Mouse (Mus musculus) limb, embryonic 10.5 days (tissue): ENCODE measurements around the gene 1700056E22Rik. TPM values are rescaled to one million over a fixed set of nuclear protein-coding genes. Genes with fewer than 3 reads are reported as not detected.

Experiments used
- DNase-seq: peaks from one replicate; pipeline ENCODE4 v3.0.0-alpha.2; 2017; ENCODE audit warnings: low spot score
- H3K27ac ChIP-seq: fragments of 300-500 bp; sonication (generic); 2 replicates; pipeline ENCODE4 v1.5.1; 2016; ENCODE audit warnings: mild to moderate bottlenecking
- H3K27me3 ChIP-seq: fragments of 300-500 bp; sonication (generic); 2 replicates; pipeline ENCODE4 v1.6.1; 2016; ENCODE audit warnings: low read depth, mild to moderate bottlenecking; ENCODE audit not compliant: poor library complexity, severe bottlenecking
- H3K36me3 ChIP-seq: fragments of 300-500 bp; sonication (generic); 2 replicates; pipeline ENCODE4 v1.6.1; 2016; ENCODE audit warnings: mild to moderate bottlenecking, moderate library complexity
- H3K4me1 ChIP-seq: fragments of 300-500 bp; sonication (generic); 2 replicates; pipeline ENCODE4 v1.6.1; 2016
- H3K4me3 ChIP-seq: fragments of 300-500 bp; sonication (generic); 2 replicates; pipeline ENCODE4 v1.5.1; 2016; ENCODE audit warnings: mild to moderate bottlenecking, moderate library complexity
- H3K9me3 ChIP-seq: fragments of 300-500 bp; sonication (generic); replicated peaks from 2 replicates; pipeline ENCODE4 v1.6.1; 2016; ENCODE audit warnings: mild to moderate bottlenecking
- WGBS: fragments of 180-500 bp; shearing (Covaris S2); methylation state at CpG from one replicate; pipeline ENCODE4 v1.1.7; 2016; 5-methylcytosine and 5-hydroxymethylcytosine counted together
- polyA plus RNA-seq: library from polyadenylated mRNA; unstranded; fragments of >200 nt; fragmentation: Nextera tagmentation; extraction: Ambion mirVana; gene quantifications from 2 replicates; pipeline ENCODE4 v1.2.1, GENCODE M21; 2016

Gene 1700056E22Rik
- polyA plus RNA-seq, 1 experiment from 2014 or later: 0.96 TPM

DNA sequence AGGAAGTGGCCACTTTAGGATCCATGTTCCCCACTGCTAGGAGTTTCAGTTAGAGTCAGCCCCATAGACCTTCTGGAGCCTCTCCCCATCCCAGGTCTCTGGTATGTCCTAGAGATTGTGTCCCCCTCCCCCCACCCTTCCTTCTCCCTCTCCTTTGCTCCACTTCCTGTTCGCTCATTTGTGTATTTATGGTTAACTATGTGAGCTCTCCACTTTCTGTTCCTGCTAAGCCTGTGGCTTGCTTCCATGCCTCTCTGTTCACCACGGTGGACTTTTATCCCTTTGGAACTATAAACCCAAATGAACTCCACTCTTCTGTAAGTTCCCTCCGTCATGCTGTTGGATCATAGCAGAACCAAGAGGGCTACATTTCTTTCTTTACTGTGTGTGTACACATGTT lies 7.1 kb downstream of the 1700056E22Rik start:
- no peaks in the 10 kb centered on the region for H3K9me3 ChIP-seq
- 93% methylated on average over 3 of the region's 3 CpGs for WGBS
- no peak overlapping the region for H3K4me3 ChIP-seq
- no peak overlapping the region for H3K27ac ChIP-seq
- no peaks in the 10 kb centered on the region for H3K36me3 ChIP-seq
- no peaks in the 10 kb centered on the region for H3K4me1 ChIP-seq
- no peak for DNase-seq
- H3K27me3 ChIP-seq: peaks cover 8% of the 10 kb centered on the region

DNA sequence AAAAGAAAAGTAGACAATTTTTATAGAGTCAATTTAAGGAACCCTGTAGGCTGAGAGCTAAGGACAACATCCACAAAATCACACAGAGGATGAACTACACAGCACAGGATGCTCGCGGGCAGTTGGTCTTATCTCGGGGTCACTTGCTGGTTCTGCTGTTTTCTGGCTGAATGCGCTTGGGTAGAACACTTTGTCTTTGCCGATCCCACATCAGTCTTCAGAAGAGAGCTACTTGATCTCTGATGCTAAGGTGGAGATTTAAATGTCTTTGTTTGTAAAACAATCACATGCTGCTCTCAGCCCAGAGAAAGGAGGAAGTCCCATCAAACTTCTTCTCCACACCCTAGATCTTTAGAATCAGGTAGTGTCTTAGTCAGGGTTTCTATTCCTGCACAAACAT lies 9.0 kb downstream of the 1700056E22Rik start:
- H3K27ac ChIP-seq: no peak overlapping the region
- no peaks in the 10 kb centered on the region for H3K27me3 ChIP-seq
- DNase-seq: no peak
- no peaks in the 10 kb centered on the region for H3K36me3 ChIP-seq
- H3K4me3 ChIP-seq: no peak overlapping the region
- WGBS: 96% methylated on average over 5 of the region's 5 CpGs
- H3K4me1 ChIP-seq: no peaks in the 10 kb centered on the region
- no peaks in the 10 kb centered on the region for H3K9me3 ChIP-seq

- no peak overlapping the region for H3K27ac ChIP-seq
- H3K36me3 ChIP-seq: no peaks in the 10 kb centered on the region
- H3K4me3 ChIP-seq: no peak overlapping the region
- no peaks in the 10 kb centered on the region for H3K27me3 ChIP-seq
- H3K9me3 ChIP-seq: no peaks in the 10 kb centered on the region
- peaks cover 2% of the 10 kb centered on the region for H3K4me1 ChIP-seq
- DNase-seq: no peak
- 91% methylated on average over 2 of the region's 2 CpGs for WGBS
These were observed 9.5 kb downstream of the 1700056E22Rik start for GRCm38 (mm10) chr1:184024631-184025030.

- H3K27ac ChIP-seq: no peak overlapping the region
- WGBS: 64% methylated on average over 2 of the region's 2 CpGs
- no peak overlapping the region for H3K4me3 ChIP-seq
- DNase-seq: no peak
- peaks cover 9% of the 10 kb centered on the region for H3K4me1 ChIP-seq
- H3K9me3 ChIP-seq: no peaks in the 10 kb centered on the region
- no peaks in the 10 kb centered on the region for H3K27me3 ChIP-seq
- no peaks in the 10 kb centered on the region for H3K36me3 ChIP-seq
These were observed 10.1 kb downstream of the 1700056E22Rik start for GRCm38 (mm10) chr1:184023971-184024370.

GRCm38 (mm10) chr1:184019722-184020107 lies 14.4 kb downstream of the 1700056E22Rik start:
- no peak for DNase-seq
- Histone ChIP-seq H3K4me1 (peaks cover 9% of the 10 kb centered on the region), H3K36me3 (no peaks in the 10 kb centered on the region), H3K27ac (no peak overlapping the region), H3K9me3 (no peaks in the 10 kb centered on the region), H3K4me3 (no peak overlapping the region), H3K27me3 (no peaks in the 10 kb centered on the region)
- WGBS: 32% methylated on average over 6 of the region's 6 CpGs

DNA sequence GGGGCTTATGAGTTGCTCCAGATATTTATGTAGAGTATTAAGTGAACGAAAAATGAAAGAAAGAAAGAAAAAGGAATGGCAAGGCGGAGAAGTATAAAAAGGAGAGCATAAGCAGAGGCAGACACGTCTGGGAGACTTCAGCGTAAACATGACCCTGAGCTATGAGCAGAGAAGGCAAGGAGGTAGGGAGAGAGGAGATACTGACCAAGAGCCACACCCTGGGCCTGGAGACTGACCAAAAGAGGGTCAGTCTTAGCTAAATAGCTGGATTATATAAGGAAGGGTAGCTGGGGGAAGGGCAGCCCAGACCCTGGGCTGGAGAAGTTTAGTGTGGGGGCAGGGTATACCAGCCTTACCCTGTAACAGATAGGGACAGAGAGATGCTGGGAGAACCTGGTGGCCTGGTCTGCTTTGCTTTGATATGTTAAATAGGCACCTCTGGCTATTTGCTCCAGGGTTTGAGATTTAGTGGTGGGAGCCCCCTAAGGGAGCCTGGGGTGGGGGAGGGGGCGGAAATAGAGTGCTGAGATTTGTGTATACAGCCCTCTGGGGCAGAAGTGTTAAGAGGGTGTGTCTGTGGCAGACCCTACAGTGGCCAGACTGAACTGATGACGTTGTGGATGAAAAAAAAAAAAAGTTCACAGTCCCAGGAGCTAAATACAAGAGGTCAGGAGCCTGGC lies 14.9 kb downstream of the 1700056E22Rik start:
- no peak for DNase-seq
- 42% methylated on average over 6 of the region's 6 CpGs for WGBS
- Histone ChIP-seq H3K9me3 (no peaks in the 10 kb centered on the region), H3K27me3 (no peaks in the 10 kb centered on the region), H3K4me3 (no peak overlapping the region), H3K27ac (no peak overlapping the region), H3K4me1 (peaks cover 9% of the 10 kb centered on the region), H3K36me3 (no peaks in the 10 kb centered on the region)

DNA sequence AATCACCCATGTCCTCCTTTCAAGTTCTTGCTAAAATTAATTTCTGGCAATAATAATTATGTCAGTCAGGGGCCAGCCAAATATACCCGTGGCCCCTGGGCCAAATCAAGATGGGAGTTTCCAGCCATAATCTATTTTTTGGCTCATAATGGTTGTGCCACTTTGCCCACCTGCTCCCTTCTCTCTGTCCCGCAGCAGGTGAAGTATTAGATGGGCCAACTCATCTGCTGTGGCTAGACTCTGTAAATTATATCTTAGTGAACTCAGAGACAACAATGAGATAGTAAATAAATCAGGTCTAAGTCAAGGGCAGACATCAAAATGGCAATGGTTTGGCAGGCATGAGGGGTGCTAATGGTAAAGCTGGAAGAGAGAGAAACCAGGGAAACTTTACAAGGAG lies 16.5 kb downstream of the 1700056E22Rik start:
- Histone ChIP-seq H3K4me1 (peaks cover 9% of the 10 kb centered on the region), H3K4me3 (no peak overlapping the region), H3K27me3 (no peaks in the 10 kb centered on the region), H3K9me3 (no peaks in the 10 kb centered on the region), H3K36me3 (no peaks in the 10 kb centered on the region), H3K27ac (no peak overlapping the region)
- DNase-seq: no peak
- WGBS: 87% methylated on average over 2 of the region's 2 CpGs

GRCm38 (mm10) chr1:184015995-184016730 lies 17.9 kb downstream of the 1700056E22Rik start:
- Histone ChIP-seq H3K4me1 (peaks cover 9% of the 10 kb centered on the region), H3K27me3 (no peaks in the 10 kb centered on the region), H3K36me3 (no peaks in the 10 kb centered on the region), H3K9me3 (no peaks in the 10 kb centered on the region), H3K27ac (no peak overlapping the region), H3K4me3 (no peak overlapping the region)
- DNase-seq: no peak
- WGBS: 81% methylated on average over 10 of the region's 10 CpGs

DNA sequence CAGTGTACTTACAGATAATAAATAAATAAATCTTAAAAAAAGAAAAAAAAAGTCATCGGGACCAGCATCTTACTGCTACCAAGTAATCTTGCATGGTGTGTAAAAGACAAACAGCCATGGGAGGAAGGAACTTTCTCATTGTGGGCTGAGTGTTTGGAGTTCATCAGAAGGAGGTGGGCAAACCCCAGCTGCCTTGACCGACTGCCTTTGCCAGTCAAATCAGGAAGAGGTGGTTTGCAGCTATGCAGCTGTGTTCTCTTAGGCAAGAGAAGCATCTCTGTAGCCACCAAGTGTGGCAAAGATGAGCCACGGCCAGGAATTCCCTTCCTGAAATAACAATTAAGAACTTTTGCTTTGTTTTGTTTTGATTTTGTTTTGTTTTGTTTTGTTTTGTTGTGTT lies 20.0 kb downstream of the 1700056E22Rik start:
- DNase-seq: no peak
- Histone ChIP-seq H3K4me1 (peaks cover 2% of the 10 kb centered on the region), H3K9me3 (no peaks in the 10 kb centered on the region), H3K4me3 (no peak overlapping the region), H3K36me3 (no peaks in the 10 kb centered on the region), H3K27me3 (no peaks in the 10 kb centered on the region), H3K27ac (no peak overlapping the region)
- 83% methylated on average over 3 of the region's 3 CpGs for WGBS

GRCm38 (mm10) chr1:184013106-184013505 lies 21.0 kb downstream of the 1700056E22Rik start, which contains the start of gene Dusp10:
Gene Dusp10, plus strand, starts transcription at chr1:184013302.
- no peak within 1 kb of the TSS for H3K4me3 ChIP-seq
- H3K36me3 ChIP-seq: no peaks in the 10 kb centered on the region
- no peaks in the 10 kb centered on the region for H3K4me1 ChIP-seq
- H3K9me3 ChIP-seq: no peaks in the 10 kb centered on the region
- H3K27ac ChIP-seq: no peak within 1 kb of the TSS
- H3K27me3 ChIP-seq: no peaks in the 10 kb centered on the region
- WGBS: 92% methylated on average over 4 of the region's 4 CpGs
- no peak for DNase-seq

GRCm38 (mm10) chr1:184011311-184011710 lies 22.8 kb downstream of the 1700056E22Rik start:
- DNase-seq: no peak
- Histone ChIP-seq H3K27me3 (no peaks in the 10 kb centered on the region), H3K9me3 (no peaks in the 10 kb centered on the region), H3K4me1 (peaks cover under 1% of the 10 kb centered on the region; the same call in 1 of the 2 replicates), H3K4me3 (no peak overlapping the region), H3K36me3 (no peaks in the 10 kb centered on the region), H3K27ac (no peak overlapping the region)
- 95% methylated on average over 6 of the region's 6 CpGs for WGBS

- Histone ChIP-seq H3K27ac (no peak overlapping the region), H3K4me3 (no peak overlapping the region), H3K36me3 (no peaks in the 10 kb centered on the region), H3K9me3 (no peaks in the 10 kb centered on the region), H3K27me3 (no peaks in the 10 kb centered on the region), H3K4me1 (peaks cover 16% of the 10 kb centered on the region)
- DNase-seq: no peak
These were observed 28.0 kb downstream of the 1700056E22Rik start for GRCm38 (mm10) chr1:184006086-184006485.

- WGBS: 75% methylated on average over 6 of the region's 6 CpGs
- no peaks in the 10 kb centered on the region for H3K36me3 ChIP-seq
- H3K27me3 ChIP-seq: no peaks in the 10 kb centered on the region
- H3K27ac ChIP-seq: no peak overlapping the region
- no peak for DNase-seq
- peaks cover 16% of the 10 kb centered on the region for H3K4me1 ChIP-seq
- H3K9me3 ChIP-seq: no peaks in the 10 kb centered on the region
- no peak overlapping the region for H3K4me3 ChIP-seq
These were observed 28.6 kb downstream of the 1700056E22Rik start for GRCm38 (mm10) chr1:184005315-184006058.
